Mouse (Mus musculus) left cerebral cortex, adult 8-10 months (tissue): ENCODE results near the gene Usp36. TPM values are rescaled to one million over a fixed set of nuclear protein-coding genes. Genes with fewer than 3 reads are reported as not detected.
A peak's percentile ranks its signal among the peaks of the same experiment; 100 is the strongest.
"Not testable (repeated sequence)": the region's sequence is repeated elsewhere in the genome, so short reads cannot be mapped to it uniquely, and the experiment has no call there.

Experiments
- DNase-seq, 2 experiments: peaks; one replicate each; pipeline ENCODE4 v3.0.0; 2022; ENCODE audit warnings: low spot score in 2 of 2
- total RNA-seq, 4 experiments: library from RNA; stranded (reverse); gene quantifications; 2 replicates each; pipeline ENCODE4 v1.2.4; 2022

The Usp36 gene
- 10 to 100 TPM; 29.6 to 33.3 (median 30.1) TPM for total RNA-seq

- peak; percentile 99 to 100 for DNase-seq
These were observed at the start of gene Usp36 for GRCm38 (mm10) chr11:118289999-118290889. TSS of gene Usp36 (minus strand) at chr11:118290244.

- peak in 1 of 2 experiments; percentile 73 for DNase-seq
These were observed 47.6 kb upstream of the Usp36 start for GRCm38 (mm10) chr11:118337491-118338168.

DNA sequence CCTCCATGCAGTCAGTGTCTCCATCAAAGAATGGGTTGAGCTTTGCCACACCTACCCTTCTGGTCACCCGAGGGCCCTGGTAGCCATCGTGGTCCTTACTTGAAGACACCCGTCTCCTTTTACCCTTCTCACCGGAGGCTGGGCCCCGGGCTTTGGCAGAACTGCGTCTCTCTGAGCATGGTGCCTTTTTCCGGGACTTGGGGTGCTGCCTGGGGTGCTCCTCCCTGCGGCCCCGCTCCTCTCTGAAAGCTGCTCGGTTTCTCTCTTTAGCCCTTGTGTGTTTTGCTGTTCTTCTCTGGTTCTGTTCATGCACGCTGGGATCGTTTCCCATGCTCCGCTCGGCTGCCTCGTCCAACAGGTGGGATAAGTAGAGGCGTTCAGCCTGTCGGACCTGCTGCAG is 43.4 kb upstream of the Usp36 start:
- no peak for DNase-seq

GRCm38 (mm10) chr11:118332376-118332775 is 42.3 kb upstream of the Usp36 start:
- no peak for DNase-seq

GRCm38 (mm10) chr11:118330777-118331176 is 40.7 kb upstream of the Usp36 start:
- no peak for DNase-seq

DNA sequence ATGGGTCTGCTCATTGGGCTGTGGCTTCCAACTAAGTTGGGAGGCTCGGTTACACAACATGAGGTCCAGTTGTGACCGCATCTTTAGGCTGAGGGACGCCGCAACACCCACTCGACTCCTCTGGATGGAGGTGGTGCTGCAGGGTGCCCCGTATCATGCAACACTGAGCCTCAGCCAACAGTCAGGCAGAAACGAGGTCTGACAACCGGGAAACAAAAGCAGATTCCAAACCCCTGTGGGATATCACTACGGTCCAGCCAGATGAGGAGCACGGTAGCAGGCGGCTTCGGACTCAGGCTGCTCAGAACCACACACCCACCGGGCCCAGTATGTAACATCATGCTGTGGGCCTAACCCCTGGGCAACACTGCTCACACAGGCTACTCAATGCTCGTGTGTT is 40.3 kb upstream of the Usp36 start:
- no peak for DNase-seq

DNA sequence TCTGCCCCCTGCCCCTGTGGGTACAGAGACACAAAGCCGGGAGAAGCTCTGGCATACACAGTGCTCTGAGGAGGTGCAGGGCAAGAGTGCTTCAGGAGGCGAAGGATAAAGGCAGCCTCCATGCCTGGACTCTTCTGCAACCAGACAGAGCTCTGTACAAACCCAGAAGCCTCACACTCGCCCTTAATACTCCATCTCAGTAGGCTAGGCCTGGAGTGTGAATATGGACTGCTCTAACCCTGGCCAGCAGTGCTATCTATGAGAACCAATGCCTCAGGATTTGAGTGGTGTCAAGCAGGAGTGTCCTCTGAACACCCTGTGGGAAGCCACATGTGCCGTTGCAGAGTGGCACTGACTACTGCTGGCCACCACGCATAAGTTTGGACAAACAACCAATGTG is 38.9 kb upstream of the Usp36 start:
- no peak for DNase-seq

- DNase-seq: no peak
These were observed 38.5 kb upstream of the Usp36 start for GRCm38 (mm10) chr11:118328511-118328910.

GRCm38 (mm10) chr11:118326991-118327971 is 37.2 kb upstream of the Usp36 start:
- peak; percentile 74 to 91 for DNase-seq

- no peak for DNase-seq
These were observed 36.4 kb upstream of the Usp36 start for GRCm38 (mm10) chr11:118326491-118326890.

DNA sequence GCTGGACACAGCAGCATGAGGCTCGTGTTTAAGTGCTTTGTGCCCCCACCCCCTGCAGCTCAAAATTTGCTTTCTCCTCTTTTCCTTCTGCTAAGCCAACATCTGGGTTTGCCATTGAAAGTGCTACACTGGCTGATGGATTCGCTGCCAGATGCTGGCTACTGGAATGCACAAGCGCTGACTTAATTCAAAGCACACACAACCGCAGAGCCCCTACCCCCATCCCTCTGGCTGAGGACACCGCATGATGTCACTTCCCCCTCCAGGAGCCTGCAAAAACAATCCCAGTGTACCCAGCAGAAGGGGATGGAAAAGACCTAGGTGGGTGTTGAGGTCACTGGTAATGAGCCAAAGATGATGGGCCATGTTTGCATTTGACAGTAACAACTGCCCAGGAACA is 34.5 kb upstream of the Usp36 start:
- DNase-seq: no peak

- DNase-seq: no peak
These were observed 33.9 kb upstream of the Usp36 start for GRCm38 (mm10) chr11:118323974-118324373.

GRCm38 (mm10) chr11:118322647-118323046 is 32.6 kb upstream of the Usp36 start:
- no peak for DNase-seq

DNA sequence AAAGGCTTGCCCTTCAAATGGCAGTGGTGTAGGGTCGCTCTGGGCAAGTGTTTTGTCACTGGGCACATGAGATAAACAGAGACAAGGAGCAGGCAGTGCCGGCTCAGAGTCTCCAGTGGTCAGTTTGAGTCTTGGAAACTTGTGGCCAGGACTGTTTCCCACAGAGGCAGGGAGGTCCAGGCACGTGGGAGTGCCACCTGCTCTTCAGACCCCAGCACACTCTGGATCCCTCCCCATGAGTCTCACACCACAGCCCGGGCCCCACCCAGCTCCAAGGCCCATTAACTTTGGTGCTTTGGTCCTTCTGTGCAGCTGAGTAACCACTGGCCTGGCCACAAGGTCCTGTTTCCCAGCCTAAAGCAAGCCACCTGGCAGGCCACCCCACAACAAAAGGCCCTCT is 31.9 kb upstream of the Usp36 start:
- no peak for DNase-seq

GRCm38 (mm10) chr11:118321500-118321899 is 31.5 kb upstream of the Usp36 start:
- peak in 1 of 2 experiments; percentile 47 for DNase-seq

DNA sequence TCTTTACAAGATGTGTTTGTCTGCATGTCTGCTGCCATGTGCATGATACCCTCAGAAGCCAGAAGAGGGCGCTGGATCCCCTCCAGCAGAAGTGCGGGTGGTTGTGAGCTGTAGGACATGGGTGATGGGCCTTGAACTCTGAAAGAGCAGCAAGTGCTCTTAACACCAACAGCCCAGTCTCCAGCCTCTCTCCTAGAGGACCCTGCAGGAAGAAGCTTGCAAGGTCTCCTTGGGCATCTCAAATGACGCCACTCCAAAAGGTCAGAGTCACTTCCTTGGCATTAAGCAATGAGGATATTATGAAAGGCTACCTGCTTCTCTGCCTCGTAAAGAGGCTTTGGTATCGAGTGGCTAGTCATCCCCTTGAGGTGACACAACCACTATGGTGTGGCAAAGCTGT is 28.6 kb upstream of the Usp36 start:
- no peak for DNase-seq

DNA sequence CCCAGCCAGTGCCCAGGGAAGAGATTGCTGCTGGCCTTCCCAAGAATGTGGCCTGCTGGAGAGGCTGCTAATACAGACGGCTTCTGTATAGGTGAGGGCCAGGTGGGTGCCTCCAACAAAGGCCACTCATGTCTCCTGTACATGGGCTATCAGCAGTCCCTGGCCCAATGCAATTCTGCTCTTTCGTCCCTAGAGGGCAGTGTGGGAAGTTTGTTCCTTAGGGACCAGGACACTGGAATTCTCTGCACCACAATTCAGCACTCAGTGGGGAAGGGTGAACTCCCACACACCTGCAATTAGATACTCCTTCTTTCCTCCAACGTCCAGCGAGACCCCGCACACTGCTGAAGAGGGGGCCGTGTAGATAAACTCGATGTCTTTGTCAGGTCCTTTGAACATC is 27.1 kb upstream of the Usp36 start:
- no peak for DNase-seq

GRCm38 (mm10) chr11:118316231-118316806 is 26.3 kb upstream of the Usp36 start:
- DNase-seq: no peak

DNA sequence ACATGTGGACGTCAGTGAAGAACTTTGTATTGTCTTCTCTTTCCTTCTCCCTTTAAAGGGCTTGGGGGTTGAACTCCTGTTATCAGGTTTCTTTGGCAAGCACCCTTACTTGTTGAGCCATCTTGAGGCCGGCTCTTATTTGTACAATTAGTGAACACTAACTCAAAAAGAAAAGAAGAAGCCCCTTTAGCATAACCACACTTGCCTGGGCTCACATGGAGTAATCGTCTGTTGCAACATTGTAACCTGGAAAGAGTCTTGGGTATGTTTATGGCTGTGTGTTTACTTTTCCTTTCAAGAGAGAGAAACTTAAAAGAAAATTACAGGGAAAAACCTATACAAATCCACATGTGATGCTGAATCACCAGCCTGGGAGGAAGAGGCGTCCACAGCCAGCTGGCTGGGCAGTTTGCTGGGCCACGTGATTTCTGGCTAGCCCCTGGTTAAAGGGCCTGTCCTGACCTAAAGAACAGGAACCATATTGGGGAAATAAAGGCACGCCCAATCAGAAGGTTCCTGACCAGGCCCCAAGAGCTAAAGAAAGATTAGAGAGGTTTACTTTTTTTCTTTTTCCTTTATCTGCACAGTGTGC is 22.2 kb upstream of the Usp36 start:
- DNase-seq: no peak

GRCm38 (mm10) chr11:118307962-118308361 is 17.9 kb upstream of the Usp36 start:
- not testable (repeated sequence) for DNase-seq

DNA sequence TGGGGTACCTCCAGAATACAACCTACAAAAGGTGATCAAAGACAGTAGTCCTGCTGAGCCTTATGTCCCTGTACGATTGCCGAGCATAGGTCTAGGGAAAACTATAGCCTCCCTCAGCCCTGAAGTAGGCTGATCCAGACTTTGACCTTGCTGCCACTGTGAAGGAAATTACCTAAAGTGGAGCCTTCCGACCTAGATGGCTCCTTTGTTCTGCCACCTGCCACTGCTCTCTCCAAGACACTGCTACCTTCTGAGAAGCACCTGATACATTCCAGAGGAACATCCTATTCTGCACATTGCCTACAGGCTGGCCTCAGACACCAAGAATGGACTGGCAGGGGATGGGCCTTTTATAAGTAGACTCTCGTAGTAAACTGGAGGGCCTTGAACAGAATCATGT is 13.9 kb upstream of the Usp36 start:
- DNase-seq: not testable (repeated sequence)
